Mouse (Mus musculus) colon, adult 2 months (tissue): Measurements from ENCODE around the gene Pdzd3. TPM values are rescaled to one million over a fixed set of nuclear protein-coding genes. Genes with fewer than 3 reads are reported as not detected.

Experiments used
- polyA plus RNA-seq: library from polyadenylated mRNA; depleted of rRNA; stranded (reverse); fragments of >200 nt; gene quantifications from 2 replicates; pipeline ENCODE4 v1.2.3, GENCODE M21; 2012; rRNA removed

The Pdzd3 gene
- polyA plus RNA-seq, result 8.3 and 12.4 TPM in 2 replicates

DNA sequence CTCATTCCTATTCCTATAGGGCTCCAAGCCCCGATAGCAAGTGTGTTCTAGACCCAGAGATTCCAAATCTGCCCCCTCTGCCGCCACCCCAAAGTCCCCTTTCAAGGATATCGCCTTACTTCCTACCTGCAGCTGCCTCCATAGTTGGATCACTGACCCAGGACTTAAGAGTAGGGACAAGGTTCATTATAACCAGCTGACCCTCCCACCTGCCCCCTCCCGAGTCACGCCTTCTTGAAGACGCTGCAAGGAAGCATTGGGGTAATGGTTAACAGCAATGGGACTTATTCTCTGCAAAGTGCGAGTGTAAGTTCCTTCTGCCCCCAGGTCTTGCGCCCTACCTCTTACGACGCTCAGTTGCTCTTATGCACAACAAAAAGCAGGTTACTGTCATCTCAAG is at the start of gene Pdzd3:
Pdzd3 (minus strand) TSS at position 158 of the 400 bp plus-strand sequence.

DNA sequence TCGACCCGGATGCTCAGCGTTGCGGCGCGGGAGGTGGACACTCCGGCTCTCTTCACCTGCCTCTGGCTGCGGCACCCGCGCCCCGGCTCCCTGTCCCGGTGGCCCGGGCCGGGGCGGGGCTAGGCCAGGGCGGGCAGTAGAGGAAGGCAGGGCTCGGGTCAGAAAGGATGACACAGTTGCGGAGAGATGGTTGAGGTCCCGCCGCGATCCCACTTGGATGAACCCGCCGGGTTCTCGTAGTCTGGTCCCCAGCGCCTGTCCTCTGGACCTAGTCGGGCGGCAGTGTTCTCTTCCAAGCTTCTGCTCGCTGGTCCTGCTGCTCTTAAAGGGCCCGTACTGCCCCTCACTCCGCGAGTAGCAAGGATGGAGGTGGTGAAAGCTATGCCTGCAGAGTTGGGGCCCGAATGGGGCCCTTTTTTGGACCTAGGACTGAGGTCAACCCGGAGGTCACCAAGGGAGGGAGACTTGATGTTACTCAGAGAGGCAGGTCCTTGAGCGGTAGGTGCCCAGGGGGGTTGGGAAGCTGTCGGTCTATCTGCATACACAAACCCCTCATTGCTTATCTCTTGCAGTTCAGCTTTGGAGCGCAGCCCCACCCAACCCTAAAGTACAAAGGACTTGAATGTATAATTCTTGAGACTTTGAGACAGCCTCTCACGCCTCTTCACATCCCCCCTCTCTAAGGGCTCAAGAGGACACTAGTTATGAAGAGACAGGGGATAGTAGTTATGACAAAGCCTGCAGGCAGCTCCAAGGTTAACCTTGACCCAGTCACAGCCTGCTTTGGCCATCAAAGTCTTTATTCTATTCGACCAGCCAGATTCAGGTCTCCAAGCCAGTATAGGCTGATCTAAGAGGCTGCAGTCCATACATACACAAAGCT is 37.0 kb upstream of the Pdzd3 start, which contains the start of gene Abcg4:
Abcg4 (minus strand) TSS at position 540 of the 883 bp plus-strand sequence.

DNA sequence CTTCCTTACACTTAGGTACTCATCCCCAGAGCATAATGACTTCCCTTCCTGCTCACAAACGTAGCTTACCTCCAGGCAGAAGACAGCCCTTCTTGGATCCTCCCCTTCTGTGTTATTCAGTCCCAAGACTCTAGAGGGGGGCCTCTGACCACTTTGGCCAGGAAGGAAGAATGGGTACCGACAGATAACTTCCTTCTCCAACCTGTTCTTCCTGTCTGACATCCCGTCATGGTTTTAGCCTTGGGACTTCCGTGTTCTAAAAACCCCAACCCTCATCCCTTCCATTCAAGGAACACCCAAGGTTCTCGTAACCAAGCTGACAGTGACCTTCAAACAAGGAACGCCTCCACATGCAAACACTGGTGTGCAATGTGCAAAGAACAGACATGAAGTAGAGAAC is 17.2 kb upstream of the Pdzd3 start, which contains the start of gene Nlrx1:
Nlrx1 (minus strand) TSS at position 168 of the 400 bp plus-strand sequence.

DNA sequence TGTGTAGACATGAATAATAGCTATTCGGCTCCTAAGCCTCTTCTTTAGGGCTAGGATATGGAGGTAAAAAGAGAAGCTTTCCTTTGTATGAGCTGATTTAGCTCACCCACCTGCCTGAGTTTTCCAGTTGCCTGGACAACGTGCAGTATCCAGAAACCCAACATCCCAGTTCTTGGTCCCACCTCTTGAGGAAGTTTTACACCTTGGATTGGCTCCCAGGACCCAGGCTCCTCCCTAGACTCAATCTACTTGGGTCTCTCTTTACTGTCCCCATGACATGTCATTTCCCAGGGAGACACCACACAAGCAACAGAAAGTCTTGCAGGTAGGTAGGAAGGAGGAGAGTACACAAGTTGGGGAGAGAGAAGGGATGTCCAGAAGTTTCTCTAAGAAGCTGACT is 10.9 kb downstream of the Pdzd3 start, which contains the start of gene Ccdc153:
Ccdc153 (plus strand) TSS at position 278 of the 400 bp plus-strand sequence.

DNA sequence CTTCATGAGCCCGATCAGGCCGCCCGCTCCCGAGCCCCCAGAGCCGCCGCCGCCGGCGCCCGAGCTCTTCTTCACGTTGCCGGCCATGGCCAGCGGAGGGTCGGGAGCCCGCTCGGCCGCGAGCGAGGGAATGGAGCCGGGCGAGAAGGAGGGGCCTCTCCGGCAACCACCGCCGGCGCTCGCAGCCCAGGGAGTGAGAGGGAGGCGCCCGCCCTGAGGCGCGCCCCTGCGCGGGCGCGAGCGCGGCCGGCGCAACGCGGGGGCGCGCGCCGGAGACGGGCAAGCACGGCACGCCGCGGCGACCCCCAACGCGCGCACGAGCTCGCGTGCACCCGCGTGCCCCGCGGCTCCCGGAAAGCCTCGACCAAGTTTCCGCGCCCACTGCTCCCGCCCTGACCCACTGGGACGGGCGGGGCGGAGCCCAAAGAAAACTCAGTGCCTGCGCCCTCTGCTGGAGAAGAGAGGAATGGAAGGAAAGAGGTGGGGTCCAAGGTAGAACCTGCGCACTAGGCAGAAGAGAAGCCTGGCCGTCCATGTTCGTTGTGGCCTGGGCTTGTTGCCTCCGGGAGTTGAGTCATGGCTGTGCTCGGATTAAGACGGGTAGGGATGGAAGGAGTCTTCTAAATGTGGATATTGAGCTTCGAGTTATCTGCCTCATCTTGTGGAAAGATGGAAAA is 17.3 kb downstream of the Pdzd3 start, which contains the start of gene Cbl:
Cbl (minus strand) TSS at position 248 of the 677 bp plus-strand sequence.

Other genes starting within 250 kb of the Pdzd3 start
- gene Thy1, start 208.1 kb downstream of the Pdzd3 start, polyA plus RNA-seq, result 39.7 and 39.9 TPM in 2 replicates
- 9.1 and 11.0 TPM in 2 replicates for gene Usp2, start 184.4 kb downstream of the Pdzd3 start, polyA plus RNA-seq
- gene Mfrp, start 149.7 kb downstream of the Pdzd3 start, polyA plus RNA-seq, result not detected in 2 replicates
- gene C1qtnf5, start 144.2 kb downstream of the Pdzd3 start, polyA plus RNA-seq, result 23.7 and 30.8 TPM in 2 replicates
- gene Gm49380, start 138.0 kb downstream of the Pdzd3 start, polyA plus RNA-seq, result not detected in 2 replicates
- 34.4 and 44.1 TPM in 2 replicates for gene Rnf26, start 138.0 kb downstream of the Pdzd3 start, polyA plus RNA-seq
- gene Mcam, start 117.0 kb downstream of the Pdzd3 start, polyA plus RNA-seq, result 39.7 and 42.8 TPM in 2 replicates
- 8.4 and 10.9 TPM in 2 replicates for gene Cbl, start 17.4 kb downstream of the Pdzd3 start, polyA plus RNA-seq
- gene Ccdc153, start 10.8 kb downstream of the Pdzd3 start, polyA plus RNA-seq, result 0.14 TPM in 1 of 2 replicates, not detected in the other
- gene Nlrx1, start 17.1 kb upstream of the Pdzd3 start, polyA plus RNA-seq, result 27.5 and 33.1 TPM in 2 replicates
- gene Abcg4, start 37.1 kb upstream of the Pdzd3 start, polyA plus RNA-seq, result 4.7 and 6.7 TPM in 2 replicates
- gene Hinfp, start 54.2 kb upstream of the Pdzd3 start, polyA plus RNA-seq, result 17.5 and 22.3 TPM in 2 replicates
- gene C2cd2l, start 68.8 kb upstream of the Pdzd3 start, polyA plus RNA-seq, result 115 and 139 TPM in 2 replicates
- gene Dpagt1, start 74.5 kb upstream of the Pdzd3 start, polyA plus RNA-seq, result 62.8 and 83.7 TPM in 2 replicates
- gene H2afx, start 83.2 kb upstream of the Pdzd3 start, polyA plus RNA-seq, result 154 and 173 TPM in 2 replicates
- gene Hmbs, start 92.8 kb upstream of the Pdzd3 start, polyA plus RNA-seq, result 34.5 and 35.2 TPM in 2 replicates
- 16.6 and 18.3 TPM in 2 replicates for gene Vps11, start 110.2 kb upstream of the Pdzd3 start, polyA plus RNA-seq
- 43.9 and 44.8 TPM in 2 replicates for gene Hyou1, start 128.0 kb upstream of the Pdzd3 start, polyA plus RNA-seq
- 37.0 and 46.0 TPM in 2 replicates for gene Slc37a4, start 145.4 kb upstream of the Pdzd3 start, polyA plus RNA-seq
- 84.4 and 119 TPM in 2 replicates for gene Rps25, start 155.7 kb upstream of the Pdzd3 start, polyA plus RNA-seq
- 44.3 and 46.5 TPM in 2 replicates for gene Trappc4, start 156.1 kb upstream of the Pdzd3 start, polyA plus RNA-seq
- 30.0 and 36.4 TPM in 2 replicates for gene Ccdc84, start 167.1 kb upstream of the Pdzd3 start, polyA plus RNA-seq
- not detected in 2 replicates for gene Foxr1, start 189.7 kb upstream of the Pdzd3 start, polyA plus RNA-seq
- 0.21 TPM in 1 of 2 replicates, not detected in the other for gene Upk2, start 203.5 kb upstream of the Pdzd3 start, polyA plus RNA-seq
- 23.6 and 37.6 TPM in 2 replicates for gene Bcl9l, start 231.4 kb upstream of the Pdzd3 start, polyA plus RNA-seq